Mouse (Mus musculus): ENCODE results near the gene Exosc6.
"Not testable (repeated sequence)": the region's sequence is repeated elsewhere in the genome, so short reads cannot be mapped to it uniquely, and the experiment has no call there.

Exosc6 gene

DNA sequence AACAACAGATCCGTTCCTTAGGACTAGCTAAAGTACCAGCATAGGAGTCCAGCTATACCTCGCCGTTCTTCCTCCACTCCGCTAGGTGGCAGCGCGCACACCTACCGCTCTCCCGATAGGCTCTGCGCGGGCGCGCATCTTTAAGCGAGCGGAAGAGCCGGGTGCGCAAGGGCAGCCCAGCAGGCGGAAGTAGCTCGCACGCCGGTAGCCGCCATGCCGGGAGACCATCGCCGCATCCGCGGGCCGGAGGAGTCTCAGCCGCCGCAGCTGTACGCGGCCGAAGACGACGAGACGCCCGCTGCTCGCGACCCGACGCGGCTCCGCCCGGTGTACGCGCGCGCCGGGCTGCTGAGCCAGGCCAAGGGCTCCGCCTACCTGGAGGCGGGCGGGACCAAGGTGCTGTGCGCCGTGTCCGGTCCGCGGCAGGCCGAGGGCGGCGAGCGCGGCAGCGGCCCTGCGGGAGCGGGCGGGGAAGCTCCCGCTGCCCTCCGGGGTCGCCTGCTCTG lies at the start of gene Exosc6:
Gene Exosc6 (plus strand): TSS at position 182 of the 506 bp plus-strand sequence.
- peak; percentile 94 to 95 for DNase-seq

DNA sequence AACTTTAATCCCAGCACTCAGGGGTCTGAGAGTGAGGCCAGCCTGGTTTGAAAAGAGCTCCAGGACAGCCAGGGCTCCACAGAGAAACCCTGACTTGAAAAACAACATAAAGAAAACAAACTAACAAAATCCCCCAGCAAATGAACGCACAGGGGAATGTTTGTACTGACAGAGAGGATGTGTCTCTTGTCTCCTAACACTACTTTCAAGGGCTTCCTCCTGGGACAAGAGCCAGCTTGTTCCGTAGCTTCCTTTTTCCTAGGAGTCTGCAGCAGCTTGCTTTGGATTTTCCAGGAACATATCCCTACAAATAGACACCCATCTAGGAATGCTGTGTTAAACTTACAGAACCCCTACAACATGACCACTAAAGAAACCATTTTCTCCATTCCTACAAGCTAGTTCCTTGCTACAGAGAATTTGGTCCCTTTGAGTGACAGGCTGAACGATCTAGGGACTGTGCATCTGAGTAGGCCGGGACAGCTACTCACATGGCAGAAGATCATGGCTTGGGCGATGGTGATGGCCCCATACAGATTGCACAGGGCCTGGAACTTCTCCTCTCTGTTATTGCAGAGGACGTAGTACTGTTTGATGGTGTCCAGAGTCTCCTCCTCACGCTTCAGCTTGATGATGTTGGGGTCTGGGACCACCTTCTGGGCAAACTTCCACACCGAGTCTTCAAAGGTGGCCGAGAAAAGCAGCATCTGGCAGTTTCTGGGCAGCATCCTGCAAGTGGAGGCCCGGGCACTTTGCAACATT lies 45.7 kb upstream of the Exosc6 start:
- not testable (repeated sequence) for DNase-seq

GRCm38 (mm10) chr8:111026609-111027008 lies 29.5 kb upstream of the Exosc6 start:
- DNase-seq: not testable (repeated sequence)

DNA sequence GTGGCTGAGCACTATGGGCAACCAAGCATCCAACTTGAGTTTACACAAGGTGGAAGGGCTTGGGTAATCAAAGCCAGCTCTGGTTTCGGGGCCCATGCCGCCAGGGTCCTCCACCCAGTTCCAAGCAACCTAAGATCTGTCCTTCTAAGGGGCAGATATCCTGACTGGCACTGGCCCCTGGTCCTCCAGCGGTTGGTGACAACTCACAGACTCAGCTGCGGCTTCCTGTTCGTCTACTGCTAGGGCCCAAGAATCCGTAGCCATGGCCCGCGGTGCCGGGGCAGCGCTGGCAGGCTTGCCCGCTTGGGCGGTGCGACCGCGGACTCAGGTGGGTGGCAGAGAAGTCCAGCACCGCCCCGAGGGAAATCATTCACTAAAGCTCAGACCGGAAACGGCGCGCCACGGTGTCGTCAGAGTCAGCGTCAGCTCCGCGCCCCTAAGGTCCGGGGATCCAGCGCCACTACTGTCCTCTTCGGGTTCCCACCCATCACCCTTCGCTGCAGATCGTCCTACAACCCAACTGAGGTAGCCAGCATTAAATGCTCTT lies 28.7 kb upstream of the Exosc6 start:
- DNase-seq: peak; percentile 92 to 93

DNA sequence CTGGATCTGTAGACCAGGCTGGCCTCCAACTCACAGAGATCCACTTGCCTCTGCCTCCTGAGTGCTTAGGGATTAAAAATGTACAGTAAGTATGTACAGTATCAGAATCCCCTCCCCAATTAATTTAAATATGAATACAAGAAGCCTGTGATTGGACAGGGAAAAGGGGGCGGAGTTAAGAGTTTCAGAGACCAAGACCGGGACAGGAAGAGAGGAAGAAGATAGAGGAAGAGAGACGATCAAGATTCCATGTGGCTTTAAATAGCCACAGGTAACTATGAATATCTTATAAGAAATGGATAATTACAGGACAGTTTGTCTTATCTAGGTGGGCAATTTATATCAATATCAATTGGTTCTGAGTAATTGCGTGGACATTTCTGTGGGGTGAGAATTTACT lies 26.6 kb upstream of the Exosc6 start:
- DNase-seq: no peak

DNA sequence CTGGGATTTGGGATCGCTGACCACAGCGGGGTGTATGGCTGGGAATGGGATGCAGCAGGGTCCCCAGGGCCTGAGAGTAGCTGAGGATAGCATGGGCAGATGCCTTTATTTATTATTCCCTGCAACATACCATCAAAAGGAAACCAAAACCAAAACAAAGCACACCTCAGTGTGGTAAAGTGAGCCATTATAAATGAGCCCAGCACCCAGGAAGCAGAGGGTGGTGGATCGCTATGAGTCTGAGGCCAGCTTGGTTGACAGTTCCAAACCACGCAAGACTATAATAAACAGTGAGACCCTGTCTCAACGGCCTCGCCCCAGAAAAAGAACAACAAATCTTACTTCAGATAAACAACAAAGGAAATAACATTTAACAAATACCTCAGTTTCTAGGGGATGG lies 26.1 kb upstream of the Exosc6 start:
- no peak for DNase-seq

DNA sequence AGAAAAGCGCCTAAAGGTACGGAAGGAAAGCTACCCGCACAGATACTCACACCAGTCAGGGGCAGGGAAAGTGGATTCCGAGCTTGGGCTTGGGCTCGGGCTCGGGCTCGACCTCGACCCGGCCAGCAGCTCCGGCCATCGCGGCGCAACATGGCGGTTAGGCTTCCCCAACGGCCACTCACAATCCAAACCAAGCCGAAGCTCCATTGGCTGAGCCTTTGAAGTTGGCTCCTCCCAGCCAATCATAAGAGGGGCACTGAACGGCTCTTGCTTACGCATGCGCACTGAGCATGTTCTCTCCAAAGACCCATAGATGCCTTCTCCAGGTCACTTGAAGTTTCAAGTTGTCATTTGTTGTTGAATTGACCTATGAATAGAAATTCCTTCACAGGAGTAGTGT lies 24.6 kb upstream of the Exosc6 start, which contains the start of gene Ddx19b:
Gene Ddx19b (minus strand): TSS at position 180 of the 400 bp plus-strand sequence.
- DNase-seq: no peak

GRCm38 (mm10) chr8:111032916-111033315 lies 23.2 kb upstream of the Exosc6 start, which contains the start of gene Aars:
TSS of gene Aars (plus strand) at chr8:111033144.
- DNase-seq: no peak

- peak; percentile 93 to 96 for DNase-seq
Observed at GRCm38 (mm10) chr8:111033482-111034215, 22.5 kb upstream of the Exosc6 start.

- DNase-seq: peak in 1 of 2 experiments; percentile 58
Observed at GRCm38 (mm10) chr8:111034276-111034675, 21.9 kb upstream of the Exosc6 start.

DNA sequence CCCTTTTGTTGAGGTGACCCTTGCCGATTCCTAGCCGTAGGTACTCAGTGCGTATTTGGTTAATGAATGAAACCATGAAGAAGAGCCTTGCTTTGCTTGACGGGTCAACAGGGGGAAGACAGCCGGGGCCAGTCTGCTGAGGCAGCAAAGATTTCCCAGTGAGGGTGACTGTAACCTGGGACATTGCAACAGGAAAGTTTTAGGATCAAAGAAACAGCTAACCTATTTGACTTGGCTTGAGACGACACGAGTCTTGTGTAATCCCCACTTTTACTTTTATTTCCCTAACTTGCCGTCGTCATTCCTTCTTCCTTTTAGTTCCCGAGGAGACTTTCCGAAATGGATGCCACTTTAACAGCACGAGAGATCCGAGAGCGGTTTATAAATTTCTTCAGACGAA lies 19.5 kb upstream of the Exosc6 start:
- DNase-seq: no peak

- no peak for DNase-seq
Observed at GRCm38 (mm10) chr8:111042546-111042945, 13.6 kb upstream of the Exosc6 start.

DNA sequence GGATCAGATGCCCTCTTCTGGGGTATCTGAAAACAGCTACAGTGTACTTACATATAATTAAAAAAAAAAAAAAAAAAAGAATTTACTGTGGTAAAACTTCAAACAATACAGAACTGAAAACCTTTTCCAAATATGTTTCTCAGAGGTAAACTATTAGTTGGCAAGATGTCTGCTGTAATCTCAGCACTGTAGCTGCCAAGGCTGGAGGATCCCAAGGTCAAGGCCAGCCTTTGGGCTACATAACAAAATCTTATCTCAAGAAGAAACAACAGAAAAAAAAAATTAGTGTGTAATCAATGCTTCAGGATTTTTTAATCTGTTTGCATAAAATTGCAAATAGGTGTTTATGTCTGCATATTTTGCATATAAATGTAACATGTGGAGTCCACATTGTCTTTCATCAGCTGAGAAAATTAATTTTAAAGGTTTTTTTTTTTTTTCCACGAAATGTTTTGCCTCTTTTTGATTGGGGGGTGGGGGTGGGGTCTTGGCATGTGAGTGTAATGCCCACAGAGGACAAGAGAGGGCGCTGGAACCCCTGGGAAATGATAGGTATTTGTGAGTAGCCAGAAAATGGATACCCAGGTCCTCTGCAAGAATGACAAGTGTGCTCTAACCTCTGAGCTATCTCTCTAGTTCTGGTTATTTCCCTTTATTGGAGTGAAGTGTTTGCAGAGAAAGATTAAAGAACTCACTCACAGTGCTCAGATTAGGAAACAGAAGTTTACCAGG lies 12.0 kb upstream of the Exosc6 start:
- no peak for DNase-seq

DNA sequence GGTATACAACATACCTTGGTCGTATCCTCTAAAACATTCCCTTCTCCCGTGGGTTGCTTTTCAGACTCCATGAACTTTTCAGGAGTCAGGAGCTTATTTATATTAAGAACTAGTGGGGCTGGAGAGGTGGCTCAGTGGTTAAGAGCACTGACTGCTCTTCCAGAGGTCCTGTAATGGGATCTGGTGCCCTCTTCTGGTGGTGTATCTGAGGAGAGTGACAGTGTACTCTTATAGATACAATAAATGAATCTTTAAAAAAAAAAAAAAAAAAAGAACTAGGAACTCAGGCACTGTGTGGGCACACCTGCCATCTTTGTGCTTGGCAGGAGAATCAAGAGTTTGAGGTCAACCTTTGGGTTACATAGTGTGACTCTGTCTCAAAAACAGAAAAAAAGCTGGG lies 7.4 kb upstream of the Exosc6 start:
- no peak for DNase-seq

- no peak for DNase-seq
Observed at GRCm38 (mm10) chr8:111049106-111049505, 7.0 kb upstream of the Exosc6 start.

DNA sequence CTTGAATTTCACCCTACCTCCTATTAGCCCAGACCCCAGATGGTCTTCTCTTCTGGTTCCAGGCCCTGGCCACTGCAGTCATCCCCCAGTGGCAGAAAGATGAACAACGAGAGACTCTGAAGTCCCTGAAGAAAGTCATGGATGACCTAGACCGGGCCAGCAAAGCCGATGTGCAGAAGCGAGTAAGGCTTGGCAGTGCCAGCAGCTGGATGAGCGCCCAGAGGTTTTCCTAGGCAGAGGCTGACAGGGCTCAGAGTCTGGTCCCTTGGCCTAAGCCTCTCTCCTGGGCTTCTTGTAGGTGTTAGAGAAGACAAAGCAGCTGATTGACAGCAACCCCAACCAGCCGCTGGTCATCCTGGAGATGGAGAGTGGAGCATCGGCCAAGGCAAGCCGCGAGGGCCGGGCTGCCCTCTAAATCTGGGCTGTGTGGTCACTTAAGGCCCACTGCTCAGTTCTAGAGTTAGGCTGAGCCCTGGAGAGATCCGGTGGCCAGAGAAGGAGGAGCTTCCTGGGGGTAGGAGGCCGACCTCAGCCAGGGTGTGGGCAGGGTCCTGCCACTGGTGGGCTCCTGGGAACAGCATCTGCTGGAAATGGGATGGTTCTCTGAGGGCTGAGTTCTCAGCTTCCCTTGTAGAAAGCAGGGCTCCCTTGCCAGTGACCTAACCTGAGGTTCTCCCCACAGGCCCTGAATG lies 2.2 kb upstream of the Exosc6 start:
- peak in 1 of 2 experiments; percentile 30 for DNase-seq

- no peak for DNase-seq
Observed at GRCm38 (mm10) chr8:111055031-111055634, 1.0 kb upstream of the Exosc6 start.

GRCm38 (mm10) chr8:111055661-111056060 lies 478 bp upstream of the Exosc6 start:
- DNase-seq: no peak

DNA sequence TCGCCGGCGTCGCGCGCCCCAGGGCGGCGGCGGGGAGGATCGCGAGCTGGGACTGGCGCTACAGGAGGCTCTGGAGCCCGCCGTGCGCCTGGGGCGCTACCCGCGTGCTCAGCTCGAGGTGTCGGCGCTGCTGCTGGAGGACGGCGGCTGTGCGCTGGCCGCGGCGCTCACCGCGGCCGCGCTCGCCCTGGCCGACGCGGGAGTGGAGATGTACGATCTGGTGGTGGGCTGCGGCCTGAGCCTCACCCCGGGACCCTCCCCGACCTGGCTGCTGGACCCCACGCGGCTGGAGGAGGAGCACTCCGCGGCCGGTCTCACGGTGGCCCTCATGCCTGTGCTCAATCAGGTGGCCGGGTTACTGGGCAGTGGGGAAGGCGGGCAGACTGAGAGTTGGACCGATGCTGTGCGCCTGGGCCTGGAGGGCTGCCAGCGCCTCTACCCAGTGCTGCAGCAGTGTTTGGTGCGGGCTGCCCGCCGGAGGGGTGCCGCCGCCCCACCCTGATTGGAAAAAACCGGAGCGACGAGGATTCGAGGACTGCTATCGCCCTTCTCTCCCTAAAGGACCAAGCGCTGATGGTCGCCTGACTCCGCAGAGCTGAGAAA lies 653 bp downstream of the Exosc6 start:
- DNase-seq: peak; percentile 65 to 75

- no peak for DNase-seq
Observed at GRCm38 (mm10) chr8:111058946-111059572, 2.9 kb downstream of the Exosc6 start.

DNA sequence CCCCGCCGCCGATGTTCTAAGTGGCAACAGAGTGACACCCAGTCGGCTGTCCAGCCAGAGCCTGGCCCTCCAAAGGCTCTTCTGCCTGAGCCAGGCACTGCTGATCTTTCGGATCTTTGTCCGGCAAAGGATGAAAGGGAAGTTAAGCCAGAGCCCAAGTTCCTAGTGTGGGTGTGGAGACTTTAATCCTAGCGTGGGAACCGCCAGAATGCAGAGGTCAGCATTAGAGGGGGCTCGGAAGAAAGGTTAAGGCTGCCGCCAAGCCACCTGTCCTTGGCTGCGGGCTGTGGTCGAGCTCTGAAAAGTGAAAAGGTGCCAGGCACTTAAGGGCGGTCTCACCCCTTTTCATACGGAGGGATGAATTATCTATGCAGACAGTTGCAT lies 5.5 kb downstream of the Exosc6 start:
- peak in 1 of 2 experiments; percentile 40 for DNase-seq
